Mouse (Mus musculus): ENCODE measurements around the gene Tac2. TPM values are rescaled to one million over a fixed set of nuclear protein-coding genes. Genes with fewer than 3 reads are reported as not detected.

Gene Tac2
- not detected in 2 replicates for polyA plus RNA-seq (2015; fragmentation: Nextera tagmentation; extraction: Ambion mirVana)

- no peak for ATAC-seq (ENCODE audit: low FRiP score)
- no peaks in the 10 kb centered on the region for H3K36me3 ChIP-seq
- no peak within 1 kb of the TSS for H3K9ac ChIP-seq
- H3K27me3 ChIP-seq: peaks cover 23% of the 10 kb centered on the region; the same call in 1 of the 2 replicates
- H3K27ac ChIP-seq: no peak within 1 kb of the TSS
- no peaks in the 10 kb centered on the region for H3K9me3 ChIP-seq
- H3K4me1 ChIP-seq (replicated peaks): peaks cover 30% of the 10 kb centered on the region
- H3K4me3 ChIP-seq: no peak within 1 kb of the TSS
- no peak within 1 kb of the TSS for H3K4me2 ChIP-seq
- 83% methylated on average over 3 of the region's 3 CpGs for WGBS
Observed at GRCm38 (mm10) chr10:127724178-127724577, at the start of gene Tac2. Gene Tac2, plus strand, starts transcription at chr10:127724478.

DNA sequence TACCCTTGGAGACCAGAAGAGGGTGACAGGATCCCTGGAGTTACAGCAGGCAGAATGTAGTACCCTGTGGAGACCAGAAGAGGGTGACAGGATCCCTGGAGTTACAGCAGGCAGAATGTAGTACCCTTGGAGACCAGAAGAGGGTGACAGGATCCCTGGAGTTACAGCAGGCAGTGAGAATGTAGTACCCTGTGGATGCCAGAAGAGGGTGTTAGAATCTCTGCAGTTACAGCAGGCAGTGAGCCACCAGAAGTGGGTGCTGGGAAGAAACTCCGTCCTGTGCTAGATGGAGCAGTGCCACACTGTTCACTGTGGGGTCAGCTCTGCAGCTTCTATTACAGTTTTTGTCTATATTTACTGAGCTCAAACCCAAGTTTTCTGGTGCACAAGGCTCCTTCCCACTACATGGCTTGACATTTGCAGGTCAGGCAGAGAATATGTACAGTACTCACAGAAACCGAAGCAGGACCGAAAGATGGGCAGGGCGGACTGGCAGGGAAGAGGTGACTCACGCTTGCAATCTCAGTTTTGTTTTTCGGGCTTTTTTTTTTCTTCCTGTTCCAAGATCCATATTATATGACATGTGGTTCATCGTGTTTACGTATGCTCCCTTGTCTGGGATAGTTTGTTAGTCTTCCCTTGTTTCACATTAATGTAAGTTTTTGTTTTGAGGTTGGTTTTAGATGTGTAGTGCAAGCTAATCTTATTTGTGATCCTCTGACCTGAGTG is 49.3 kb upstream of the Tac2 start:
- Histone ChIP-seq H3K4me2 (no peak overlapping the region), H3K27me3 (peaks cover 2% of the 10 kb centered on the region), H3K27ac (no peak overlapping the region), H3K9ac (no peak overlapping the region), H3K36me3 (no peaks in the 10 kb centered on the region), H3K4me3 (no peak overlapping the region), H3K9me3 (no peaks in the 10 kb centered on the region), H3K4me1 (replicated peaks) (peaks cover 19% of the 10 kb centered on the region)
- no peak for ATAC-seq (ENCODE audit: low FRiP score)
- 91% methylated on average over 8 of the region's 8 CpGs for WGBS

DNA sequence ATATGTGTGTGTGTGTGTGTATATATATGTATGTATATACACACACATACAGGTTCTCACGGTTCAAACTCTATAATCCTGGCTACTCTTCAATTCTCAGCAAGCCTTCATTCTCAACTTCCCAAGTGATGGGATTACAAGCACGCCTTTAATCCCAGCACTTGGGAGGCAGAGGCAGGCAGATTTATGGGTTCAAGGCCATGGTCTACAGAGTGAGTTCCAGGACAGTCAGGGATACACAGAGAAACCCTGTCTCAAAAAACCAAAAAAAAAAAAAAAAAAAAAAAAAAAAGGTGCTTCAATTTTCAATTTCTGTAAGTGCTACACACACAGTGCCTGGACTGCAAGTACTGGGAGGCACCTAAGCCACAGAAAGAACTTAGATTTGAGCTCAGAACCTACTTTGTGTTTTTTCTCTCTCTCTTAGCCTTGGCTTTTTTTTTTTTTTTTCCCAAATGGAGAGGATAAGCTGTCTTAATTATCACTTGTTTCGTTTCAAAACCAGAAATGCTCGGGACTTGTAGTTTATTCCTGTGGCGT is 48.3 kb upstream of the Tac2 start:
- Histone ChIP-seq H3K27ac (peak overlapping the region; percentile 72), H3K4me1 (replicated peaks) (peaks cover 19% of the 10 kb centered on the region), H3K27me3 (no peaks in the 10 kb centered on the region), H3K9me3 (no peaks in the 10 kb centered on the region), H3K4me3 (peak overlapping the region; percentile 44), H3K36me3 (no peaks in the 10 kb centered on the region), H3K4me2 (peak overlapping the region; percentile 59), H3K9ac (peak overlapping the region; percentile 43)
- 58% methylated on average over 5 of the region's 5 CpGs for WGBS
- no peak for ATAC-seq (ENCODE audit: low FRiP score)

DNA sequence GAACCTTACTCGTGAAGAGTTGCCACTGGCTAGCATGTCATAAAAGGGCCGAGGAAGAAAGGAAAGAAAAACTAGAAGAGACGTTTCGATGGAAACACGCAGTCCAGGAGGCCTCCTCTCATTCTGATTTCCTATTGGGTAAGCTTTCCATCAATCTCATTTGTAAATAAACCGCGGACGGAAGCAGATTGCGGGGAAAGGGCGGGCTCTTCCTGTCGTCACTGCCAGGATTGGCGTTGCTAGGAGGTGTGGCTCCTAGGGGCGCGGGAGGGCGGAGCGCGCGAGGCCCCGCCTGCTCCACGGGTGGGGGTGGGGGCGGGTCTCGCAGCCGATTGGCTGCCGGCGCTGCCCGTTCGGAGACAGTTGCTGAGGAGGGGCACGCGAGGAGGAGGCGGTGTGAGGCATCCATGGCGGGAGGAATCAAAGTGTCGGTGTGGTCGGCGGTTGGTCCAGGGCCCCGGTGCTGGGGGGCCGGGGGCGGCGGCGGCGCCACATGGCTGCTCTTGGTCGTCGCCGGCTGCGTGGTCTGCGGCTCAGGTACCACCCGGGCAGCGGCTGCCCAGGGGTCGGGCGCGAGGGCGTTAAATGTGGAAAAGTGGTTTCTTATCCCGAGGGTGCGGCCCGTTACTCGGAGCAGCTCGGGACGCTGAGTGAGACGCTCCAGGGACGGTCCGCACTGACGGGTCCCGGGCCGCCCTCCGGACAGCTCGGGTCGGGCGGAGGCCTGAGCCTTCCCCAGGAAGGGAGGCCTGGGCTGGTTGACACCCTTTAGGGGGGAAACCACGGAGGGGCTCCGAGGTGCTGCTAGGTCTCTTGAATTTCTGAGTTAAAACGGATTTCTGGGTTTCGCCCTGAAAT is 47.4 kb upstream of the Tac2 start:
- Histone ChIP-seq H3K4me1 (replicated peaks) (peaks cover 19% of the 10 kb centered on the region), H3K27me3 (no peaks in the 10 kb centered on the region), H3K9me3 (no peaks in the 10 kb centered on the region), H3K9ac (peak overlapping the region; percentile 79), H3K4me3 (peak overlapping the region; percentile 80), H3K36me3 (no peaks in the 10 kb centered on the region), H3K27ac (peak overlapping the region; percentile 72), H3K4me2 (peak overlapping the region; percentile 95)
- peak; percentile 95 for ATAC-seq (ENCODE audit: low FRiP score)
- WGBS: under 1% methylated on average over 71 of the region's 71 CpGs

DNA sequence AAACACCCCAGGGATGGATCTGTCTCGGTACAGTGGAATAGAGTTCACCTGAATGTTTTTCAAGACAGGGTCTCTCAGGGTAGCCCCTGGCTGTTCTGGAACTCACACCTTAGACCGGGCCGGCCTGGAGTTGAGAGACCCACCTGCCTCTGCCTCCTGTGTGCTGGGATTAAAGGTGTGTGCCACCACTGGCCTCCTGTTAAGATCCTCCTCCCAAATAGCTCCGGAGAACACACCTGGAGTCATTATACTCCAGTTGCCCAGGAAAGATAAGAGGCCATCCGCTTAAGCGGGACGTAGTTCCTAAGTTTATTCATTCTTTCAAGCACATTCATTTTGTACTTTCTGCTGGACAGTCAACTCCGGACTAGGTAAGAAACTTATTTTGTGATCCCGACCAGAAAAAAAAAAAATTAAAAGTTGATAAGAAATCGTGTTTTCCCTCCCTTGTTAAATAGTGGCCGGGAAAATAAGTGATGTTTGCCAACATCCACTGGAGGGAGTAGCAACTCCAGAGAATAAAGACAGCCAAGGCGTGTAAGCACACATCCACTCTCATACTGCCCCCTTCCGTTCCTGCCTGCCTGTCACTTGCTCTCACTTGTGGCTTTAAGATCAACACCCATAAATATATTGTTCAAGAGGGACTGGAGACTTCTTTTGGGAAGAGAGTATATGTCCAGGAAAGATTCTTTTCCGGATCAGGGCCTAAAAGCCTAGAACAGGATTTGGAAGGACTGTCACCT is 46.5 kb upstream of the Tac2 start:
- peak; percentile 33; the same call in 1 of the 2 replicates for ATAC-seq (ENCODE audit: low FRiP score)
- Histone ChIP-seq H3K36me3 (no peaks in the 10 kb centered on the region), H3K9me3 (no peaks in the 10 kb centered on the region), H3K4me1 (replicated peaks) (peaks cover 19% of the 10 kb centered on the region), H3K9ac (peak overlapping the region; percentile 79), H3K27me3 (no peaks in the 10 kb centered on the region), H3K27ac (no peak overlapping the region), H3K4me3 (peak overlapping the region; percentile 80), H3K4me2 (peak overlapping the region; percentile 95)
- 16% methylated on average over 14 of the region's 14 CpGs for WGBS

GRCm38 (mm10) chr10:127679208-127679607 is 45.1 kb upstream of the Tac2 start:
- no peak overlapping the region for H3K27ac ChIP-seq
- WGBS: 94% methylated on average over 1 of the region's 1 CpGs
- H3K27me3 ChIP-seq: no peaks in the 10 kb centered on the region
- H3K4me3 ChIP-seq: no peak overlapping the region
- H3K9ac ChIP-seq: no peak overlapping the region
- H3K4me1 ChIP-seq (replicated peaks): peaks cover 19% of the 10 kb centered on the region
- ATAC-seq (ENCODE audit: low FRiP score): no peak
- no peak overlapping the region for H3K4me2 ChIP-seq
- no peaks in the 10 kb centered on the region for H3K9me3 ChIP-seq
- no peaks in the 10 kb centered on the region for H3K36me3 ChIP-seq

- no peak overlapping the region for H3K4me2 ChIP-seq
- no peak overlapping the region for H3K27ac ChIP-seq
- no peaks in the 10 kb centered on the region for H3K9me3 ChIP-seq
- H3K4me3 ChIP-seq: no peak overlapping the region
- no peaks in the 10 kb centered on the region for H3K27me3 ChIP-seq
- WGBS: 95% methylated on average over 3 of the region's 3 CpGs
- no peak overlapping the region for H3K9ac ChIP-seq
- H3K4me1 ChIP-seq (replicated peaks): peaks cover 19% of the 10 kb centered on the region
- ATAC-seq (ENCODE audit: low FRiP score): no peak
- no peaks in the 10 kb centered on the region for H3K36me3 ChIP-seq
Observed at GRCm38 (mm10) chr10:127679881-127680280, 44.4 kb upstream of the Tac2 start.

DNA sequence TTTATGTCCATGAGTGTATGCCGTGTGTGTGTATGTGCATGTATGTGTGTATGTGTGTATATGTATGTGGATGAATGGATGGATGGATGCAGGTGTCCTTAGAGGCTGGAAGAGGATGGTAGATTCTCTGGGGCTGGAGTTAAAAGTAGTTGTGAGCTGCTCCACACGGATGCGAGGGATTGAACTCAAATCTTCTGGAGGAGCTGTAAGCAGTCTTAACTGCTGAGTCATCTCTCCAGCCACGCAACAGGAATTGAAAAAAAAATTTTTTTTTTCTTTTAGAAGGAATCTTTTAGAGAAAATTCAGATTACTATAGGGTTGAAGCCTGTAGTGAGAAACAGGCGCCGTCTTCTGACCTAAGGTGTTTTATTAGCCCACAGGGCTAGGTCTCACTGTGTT is 41.4 kb upstream of the Tac2 start:
- Histone ChIP-seq H3K27me3 (no peaks in the 10 kb centered on the region), H3K9me3 (no peaks in the 10 kb centered on the region), H3K36me3 (no peaks in the 10 kb centered on the region), H3K27ac (no peak overlapping the region), H3K9ac (no peak overlapping the region), H3K4me2 (no peak overlapping the region), H3K4me3 (no peak overlapping the region), H3K4me1 (replicated peaks) (peaks cover 5% of the 10 kb centered on the region)
- whole genome bisulfite sequencing: 94% methylated on average over 6 of the region's 6 CpGs
- no peak for ATAC-seq (ENCODE audit: low FRiP score)

GRCm38 (mm10) chr10:127691053-127691452 is 33.2 kb upstream of the Tac2 start:
- Histone ChIP-seq H3K27me3 (no peaks in the 10 kb centered on the region), H3K4me1 (replicated peaks) (no peaks in the 10 kb centered on the region), H3K4me3 (no peak overlapping the region), H3K36me3 (peaks cover 32% of the 10 kb centered on the region), H3K27ac (no peak overlapping the region), H3K4me2 (no peak overlapping the region), H3K9me3 (no peaks in the 10 kb centered on the region), H3K9ac (no peak overlapping the region)
- WGBS: 30% methylated on average over 1 of the region's 1 CpGs
- ATAC-seq (ENCODE audit: low FRiP score): no peak

- H3K27me3 ChIP-seq: no peaks in the 10 kb centered on the region
- ATAC-seq (ENCODE audit: low FRiP score): no peak
- H3K4me1 ChIP-seq (replicated peaks): no peaks in the 10 kb centered on the region
- H3K4me3 ChIP-seq: no peak overlapping the region
- no peak overlapping the region for H3K27ac ChIP-seq
- no peak overlapping the region for H3K4me2 ChIP-seq
- no peaks in the 10 kb centered on the region for H3K9me3 ChIP-seq
- peaks cover 48% of the 10 kb centered on the region for H3K36me3 ChIP-seq
- H3K9ac ChIP-seq: no peak overlapping the region
- WGBS: 56% methylated on average over 2 of the region's 2 CpGs
Observed at GRCm38 (mm10) chr10:127694636-127695035, 29.6 kb upstream of the Tac2 start.

DNA sequence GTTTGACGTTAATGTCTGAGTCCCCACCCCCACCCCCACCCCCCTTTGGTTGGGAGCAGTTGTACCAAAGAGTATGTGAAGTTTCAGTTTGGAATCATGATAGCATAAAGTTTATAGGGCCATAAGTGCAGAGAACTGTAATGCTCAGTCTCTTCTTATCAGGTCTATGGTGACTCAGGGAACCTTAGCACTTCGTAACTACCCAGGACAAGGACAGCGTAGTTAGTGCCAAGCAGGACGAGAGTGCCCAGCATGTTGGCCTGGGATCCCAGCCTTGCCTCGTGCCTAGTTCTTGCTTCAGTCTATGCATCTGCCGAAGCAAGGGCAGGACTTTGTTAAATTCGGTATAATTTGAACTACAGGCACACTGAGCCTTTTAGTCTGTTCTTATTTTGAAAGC is 28.5 kb upstream of the Tac2 start:
- H3K4me1 ChIP-seq (replicated peaks): no peaks in the 10 kb centered on the region
- no peak for ATAC-seq (ENCODE audit: low FRiP score)
- H3K4me3 ChIP-seq: no peak overlapping the region
- 96% methylated on average over 7 of the region's 7 CpGs for WGBS
- no peak overlapping the region for H3K9ac ChIP-seq
- H3K27me3 ChIP-seq: no peaks in the 10 kb centered on the region
- H3K36me3 ChIP-seq: peaks cover 46% of the 10 kb centered on the region
- H3K9me3 ChIP-seq: no peaks in the 10 kb centered on the region
- H3K4me2 ChIP-seq: no peak overlapping the region
- H3K27ac ChIP-seq: no peak overlapping the region

DNA sequence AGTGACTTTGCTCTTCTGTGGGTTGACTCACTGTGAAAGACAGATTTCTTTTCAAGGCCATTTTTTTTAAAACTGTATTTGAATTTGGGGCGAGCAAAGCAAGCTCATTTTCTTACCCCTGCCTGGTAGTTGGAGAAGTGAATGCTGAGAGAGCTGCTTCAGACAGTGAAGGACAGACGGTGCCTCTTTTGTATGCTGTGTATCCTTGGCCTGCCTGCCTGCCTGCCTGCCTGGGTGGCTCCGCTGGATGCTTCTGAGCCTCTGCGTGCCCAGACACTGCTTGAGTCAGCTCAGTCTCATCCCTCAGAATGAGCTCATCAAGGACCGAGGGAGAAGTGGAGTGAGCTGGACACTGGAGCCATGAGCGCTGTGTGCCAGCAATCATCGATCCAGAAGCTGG is 25.3 kb upstream of the Tac2 start:
- Histone ChIP-seq H3K27ac (no peak overlapping the region), H3K4me2 (no peak overlapping the region), H3K9me3 (no peaks in the 10 kb centered on the region), H3K9ac (no peak overlapping the region), H3K27me3 (no peaks in the 10 kb centered on the region), H3K36me3 (peaks cover 28% of the 10 kb centered on the region), H3K4me3 (no peak overlapping the region), H3K4me1 (replicated peaks) (no peaks in the 10 kb centered on the region)
- ATAC-seq (ENCODE audit: low FRiP score): no peak
- WGBS: 93% methylated on average over 7 of the region's 7 CpGs
